Mouse (Mus musculus): ENCODE data around the gene Izumo2. TPM values are rescaled to one million over a fixed set of nuclear protein-coding genes. Genes with fewer than 3 reads are reported as not detected.

Izumo2 gene
- polyA plus RNA-seq (2017; shearing (Covaris generic)) = not detected

DNA sequence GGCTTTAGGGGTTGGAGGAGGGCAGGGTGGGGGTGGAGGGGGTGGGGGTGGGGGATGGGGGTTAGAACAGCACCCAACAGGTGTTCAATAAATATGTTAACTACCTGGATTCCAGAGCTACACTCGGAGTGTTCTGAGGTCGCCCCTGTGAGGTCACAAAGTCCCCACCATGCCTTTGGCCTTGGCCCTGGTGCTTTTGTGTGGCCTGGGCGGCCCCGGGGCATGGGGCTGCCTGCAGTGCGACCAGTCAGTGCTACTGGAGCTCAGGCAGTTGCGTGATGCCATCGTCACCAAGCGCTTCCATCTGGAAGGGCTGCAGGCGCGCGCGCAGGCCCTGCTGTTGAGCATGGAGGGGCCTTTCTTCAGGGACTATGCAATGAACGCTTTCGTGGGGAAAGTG is at the start of gene Izumo2:
Gene Izumo2, plus strand, starts transcription at position 169 of the 400 bp plus-strand sequence.

DNA sequence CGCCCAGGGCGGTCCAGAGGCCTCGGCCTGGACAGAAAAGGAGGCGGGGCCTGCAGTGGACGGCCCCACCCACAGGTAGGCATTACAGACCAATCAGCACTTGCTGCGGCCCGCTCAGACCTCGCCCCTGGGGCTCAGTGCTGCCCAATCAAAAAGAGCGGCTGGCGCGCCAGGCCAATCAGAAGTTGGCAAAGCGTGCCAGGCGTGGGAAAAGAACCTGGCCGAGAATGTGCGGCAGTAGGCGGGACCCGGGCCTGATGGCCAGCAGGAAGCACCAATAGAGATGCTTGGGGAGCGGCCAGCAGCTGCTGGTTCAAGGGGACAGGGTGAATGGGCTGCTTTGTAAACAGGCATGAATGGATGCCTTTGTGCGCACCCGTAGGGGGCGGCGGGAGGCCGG is 37.7 kb upstream of the Izumo2 start, which contains the start of gene Myh14:
Gene Myh14, minus strand, starts transcription at position 41 of the 400 bp plus-strand sequence.

DNA sequence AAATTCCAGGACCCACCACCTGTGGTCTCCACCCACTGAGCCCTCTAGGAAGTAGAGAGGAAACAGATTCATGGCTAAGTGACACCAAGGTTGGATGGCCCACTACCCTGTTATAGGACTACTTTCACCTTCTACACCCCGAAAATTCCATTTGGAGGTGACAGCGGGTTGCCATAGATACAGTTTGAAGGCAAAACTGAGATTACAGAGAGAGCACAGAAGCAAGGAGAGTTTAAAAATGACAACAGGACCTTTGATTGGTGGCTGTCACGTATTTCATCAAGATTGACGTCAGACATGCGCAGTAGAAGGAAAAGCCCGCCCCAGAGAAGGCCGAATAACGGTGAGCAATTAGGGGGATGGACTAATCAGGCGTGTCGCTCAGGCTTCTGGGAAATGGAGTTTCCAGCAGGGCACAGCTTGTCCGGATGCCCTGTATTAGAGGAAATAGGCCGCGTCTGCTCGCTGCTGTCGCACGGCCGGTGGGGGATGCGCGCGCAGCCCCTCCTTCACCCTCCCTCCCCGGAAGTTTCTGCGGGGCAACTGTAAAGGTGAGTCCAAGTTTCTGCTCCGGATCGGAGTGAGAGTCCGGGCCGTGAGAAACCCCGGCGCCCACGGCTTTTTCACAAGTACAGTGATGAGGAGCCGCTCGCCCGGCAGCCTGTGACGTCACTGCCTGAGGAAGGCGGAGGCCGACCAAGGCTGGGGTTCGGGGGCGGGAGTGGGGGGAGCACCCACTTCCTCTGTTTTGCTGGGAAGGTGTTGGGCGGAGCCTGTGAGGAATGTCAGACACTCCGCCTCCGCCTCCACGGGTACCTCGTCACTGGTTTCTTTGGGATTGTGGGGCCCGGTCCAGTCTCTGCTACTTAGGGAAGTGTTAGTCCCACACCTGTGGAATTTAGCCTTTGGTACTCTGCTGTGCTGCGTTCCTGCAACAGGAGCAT is 39.8 kb downstream of the Izumo2 start, which contains the start of gene Vrk3:
Gene Vrk3, plus strand, starts transcription at position 313 of the 944 bp plus-strand sequence.

DNA sequence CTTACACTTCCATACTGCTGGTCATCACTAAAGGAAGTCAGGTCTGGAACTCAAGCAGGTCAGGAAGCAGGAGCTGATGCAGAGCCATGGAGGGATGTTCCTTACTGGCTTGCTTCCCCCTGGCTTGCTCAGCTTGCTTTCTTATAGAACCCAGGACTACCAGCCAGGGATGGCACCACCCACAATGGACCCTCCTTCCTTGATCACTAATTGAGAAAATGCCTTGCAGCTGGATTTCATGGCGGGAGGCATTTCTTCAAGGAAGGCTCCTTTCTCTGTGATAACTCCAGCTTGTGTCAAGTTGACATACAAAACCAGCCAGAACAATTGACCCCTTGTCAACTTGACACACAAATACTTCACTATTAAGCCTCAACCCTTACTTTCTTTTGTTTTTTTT is 42.4 kb downstream of the Izumo2 start, which contains the start of gene Zfp473:
Gene Zfp473, minus strand, starts transcription at position 101 of the 400 bp plus-strand sequence.

Other genes starting within 250 kb of the Izumo2 start
- 1 to 10 TPM in 1 of 2 experiments, not detected in 1; 1.2 TPM for gene Aspdh, start 243.4 kb upstream of the Izumo2 start, polyA plus RNA-seq (2017; shearing (Covaris generic))
- gene Josd2, start 240.8 kb upstream of the Izumo2 start, polyA plus RNA-seq (2017; shearing (Covaris generic)) = 100 to 1,000 TPM in 1 of 2 experiments, 10 to 100 TPM in 1; 94.8 to 118 TPM
- 100 to 1,000 TPM; 151 to 196 TPM for gene Emc10, start 212.2 kb upstream of the Izumo2 start, polyA plus RNA-seq (2017; shearing (Covaris generic))
- gene Fam71e1, start 212.2 kb upstream of the Izumo2 start, polyA plus RNA-seq (2017; shearing (Covaris generic)) = 1 to 10 TPM; 3.0 to 7.2 TPM
- gene Mybpc2, start 184.1 kb upstream of the Izumo2 start, polyA plus RNA-seq (2017; shearing (Covaris generic)) = not detected
- 1 to 10 TPM; 2.6 to 6.3 TPM for gene Spib, start 176.7 kb upstream of the Izumo2 start, polyA plus RNA-seq (2017; shearing (Covaris generic))
- 10 to 100 TPM; 46.3 to 81.8 TPM for gene Pold1, start 159.9 kb upstream of the Izumo2 start, polyA plus RNA-seq (2017; shearing (Covaris generic))
- 100 to 1,000 TPM; 132 to 172 TPM for gene Nr1h2, start 154.8 kb upstream of the Izumo2 start, polyA plus RNA-seq (2017; shearing (Covaris generic))
- gene Napsa, start 136.4 kb upstream of the Izumo2 start, polyA plus RNA-seq (2017; shearing (Covaris generic)) = 1 to 10 TPM; 3.9 to 9.7 TPM
- gene Kcnc3, start 118.1 kb upstream of the Izumo2 start, polyA plus RNA-seq (2017; shearing (Covaris generic)) = under 1 TPM; 0.17 to 0.44 TPM
- 1 to 10 TPM in 1 of 2 experiments, under 1 TPM in 1; 0.24 to 1.8 TPM for gene Myh14, start 37.9 kb upstream of the Izumo2 start, polyA plus RNA-seq (2017; shearing (Covaris generic))
- 10 to 100 TPM; 92.8 to 98.9 TPM for gene Vrk3, start 39.7 kb downstream of the Izumo2 start, polyA plus RNA-seq (2017; shearing (Covaris generic))
- 1 to 10 TPM in 1 of 2 experiments, under 1 TPM in 1; 0.37 to 1.3 TPM for gene Zfp473, start 42.3 kb downstream of the Izumo2 start, polyA plus RNA-seq (2017; shearing (Covaris generic))
- gene Nup62, start 107.3 kb downstream of the Izumo2 start, polyA plus RNA-seq (2017; shearing (Covaris generic)) = 10 to 100 TPM; 40.5 to 41.4 TPM
- 1 to 10 TPM; 3.0 to 8.6 TPM for gene Il4i1, start 107.6 kb downstream of the Izumo2 start, polyA plus RNA-seq (2017; shearing (Covaris generic))
- under 1 TPM in 1 of 2 experiments, not detected in 1; 0.30 TPM for gene Atf5, start 107.9 kb downstream of the Izumo2 start, polyA plus RNA-seq (2017; shearing (Covaris generic))
- 10 to 100 TPM; 26.4 to 35.3 TPM for gene Akt1s1, start 140.2 kb downstream of the Izumo2 start, polyA plus RNA-seq (2017; shearing (Covaris generic))
- 10 to 100 TPM; 83.2 to 90.0 TPM for gene Tbc1d17, start 140.3 kb downstream of the Izumo2 start, polyA plus RNA-seq (2017; shearing (Covaris generic))
- gene Pnkp, start 148.4 kb downstream of the Izumo2 start, polyA plus RNA-seq (2017; shearing (Covaris generic)) = 10 to 100 TPM; 89.6 to 97.9 TPM
- gene Ptov1, start 161.0 kb downstream of the Izumo2 start, polyA plus RNA-seq (2017; shearing (Covaris generic)) = 10 to 100 TPM; 28.9 to 30.2 TPM
- gene Med25, start 184.0 kb downstream of the Izumo2 start, polyA plus RNA-seq (2017; shearing (Covaris generic)) = 10 to 100 TPM; 54.7 to 59.9 TPM
- gene Fuz, start 187.3 kb downstream of the Izumo2 start, polyA plus RNA-seq (2017; shearing (Covaris generic)) = 10 to 100 TPM; 38.7 to 55.5 TPM
- 10 to 100 TPM; 56.8 to 69.1 TPM for gene Ap2a1, start 220.8 kb downstream of the Izumo2 start, polyA plus RNA-seq (2017; shearing (Covaris generic))
- gene Tsks, start 234.5 kb downstream of the Izumo2 start, polyA plus RNA-seq (2017; shearing (Covaris generic)) = under 1 TPM in 1 of 2 experiments, not detected in 1; 0.97 TPM